Mouse (Mus musculus) heart, adult 2 months (tissue): Measurements from ENCODE around the gene Olfr128.

Experiments
- CTCF ChIP-seq: fragments of 200-600 bp; IDR thresholded peaks from 2 replicates; pipeline ENCODE4 v1.8.1; 2022; ENCODE audit warnings: antibody characterized with exemption, mild to moderate bottlenecking, moderate library complexity
- EP300 ChIP-seq: fragments of 200-500 bp; IDR thresholded peaks from 2 replicates; pipeline ENCODE4 v1.6.1; 2011; ENCODE audit warnings: low read depth, low read length, control low read depth; ENCODE audit not compliant: insufficient read depth
- POLR2A ChIP-seq: fragments of 200-500 bp; IDR thresholded peaks from 2 replicates; pipeline ENCODE4 v1.6.1; 2011; ENCODE audit warnings: mild to moderate bottlenecking, low read depth, low read length, control low read depth; ENCODE audit not compliant: insufficient read depth

DNA sequence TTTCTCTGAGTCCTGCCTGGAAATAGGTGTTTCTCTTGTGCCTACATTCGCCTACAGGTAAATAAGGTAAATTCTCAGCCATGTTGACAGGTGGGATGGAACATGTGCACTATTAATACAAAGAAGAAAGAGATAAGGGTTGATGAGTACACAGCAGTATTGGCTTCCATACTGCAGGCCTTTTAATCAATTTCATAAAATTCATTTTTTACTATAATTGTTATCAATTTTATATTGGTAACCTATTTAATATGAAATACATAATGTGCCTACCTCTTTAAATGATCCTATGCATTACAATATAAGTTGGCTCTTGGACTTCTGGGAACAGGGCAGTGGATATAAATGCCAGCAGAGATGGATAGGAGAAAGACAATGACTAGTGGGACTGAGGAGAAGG lies 20.2 kb upstream of the Olfr128 start, which contains the start of gene Olfr127:
- TF ChIP-seq POLR2A (no peak), CTCF (no peak), EP300 (no peak)
